Mouse (Mus musculus) G1E (cell line): ENCODE results near the gene Tmod1.

Experiments used
- CTCF ChIP-seq: IDR thresholded peaks from 2 replicates; pipeline ENCODE4 v1.5.1; 2012; ENCODE audit warnings: low read depth, low read length, inconsistent platforms, mixed read lengths
- GATA1 ChIP-seq: IDR thresholded peaks from 2 replicates; pipeline ENCODE4 v1.6.1; 2012; ENCODE audit warnings: borderline replicate concordance, low read length, inconsistent platforms, mixed read lengths
- POLR2AphosphoS5 ChIP-seq: IDR thresholded peaks from 2 replicates; pipeline ENCODE4 v1.6.1; 2012; ENCODE audit warnings: low read depth, low read length, inconsistent platforms; ENCODE audit not compliant: insufficient replicate concordance
- TAL1 ChIP-seq: conservative IDR thresholded peaks from 2 replicates; pipeline ENCODE4 v1.6.1; 2012; ENCODE audit warnings: low read depth, low read length, inconsistent platforms, mixed read lengths

GRCm38 (mm10) chr4:46087852-46088251, 49.1 kb downstream of the Tmod1 start:
- TF ChIP-seq CTCF (no peak), POLR2AphosphoS5 (no peak), GATA1 (no peak), TAL1 (no peak)
